Mouse (Mus musculus): ENCODE results near the gene Nup107. TPM values are rescaled to one million over a fixed set of nuclear protein-coding genes. Genes with fewer than 3 reads are reported as not detected.

Nup107 gene
- 12.4 and 13.5 TPM in 2 replicates for polyA plus RNA-seq (2012; rRNA removed)

GRCm38 (mm10) chr10:117792141-117793091 is at the start of gene Nup107:
Nup107 (minus strand) TSS chr10:117792705.

DNA sequence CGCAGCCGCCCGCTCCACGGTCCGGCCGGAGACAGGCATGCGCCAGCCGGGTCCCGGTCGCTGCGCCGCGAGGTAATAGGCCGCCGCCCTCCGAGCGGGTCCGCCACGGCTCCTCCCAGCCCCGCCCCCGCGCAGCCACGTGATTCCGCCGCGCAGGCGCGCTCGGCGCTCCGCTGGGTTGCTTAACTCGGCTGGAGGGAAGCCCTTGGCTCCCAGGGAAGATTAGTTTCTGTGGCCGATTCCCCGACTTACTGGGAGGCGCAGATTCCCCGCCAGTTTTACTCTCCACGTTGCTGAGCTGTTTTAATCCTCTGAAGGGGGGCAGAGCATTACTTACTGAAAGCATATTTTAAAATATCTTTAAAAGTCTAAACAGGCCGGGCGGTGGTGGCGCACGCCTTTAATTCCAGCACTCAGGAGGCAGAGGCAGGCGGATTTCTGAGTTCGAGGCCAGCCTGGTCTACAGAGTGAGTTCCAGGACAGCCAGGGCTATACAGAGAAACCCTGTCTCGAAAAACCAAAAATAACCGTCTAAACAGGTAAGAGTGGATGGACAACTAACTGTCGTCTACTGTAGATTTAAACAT is 46.1 kb downstream of the Nup107 start, which contains the start of gene Slc35e3:
Gene Slc35e3 (minus strand): TSS at position 69 of the 587 bp plus-strand sequence.

GRCm38 (mm10) chr10:117710604-117711141 is 81.8 kb downstream of the Nup107 start, which contains the start of gene Mdm2:
Mdm2 (minus strand) TSS chr10:117710758.

Other genes starting within 250 kb of the Nup107 start
- 6.1 and 11.4 TPM in 2 replicates for gene Cpm, start 163.2 kb downstream of the Nup107 start, polyA plus RNA-seq (2012; rRNA removed)
- gene Mdm2, start 81.9 kb downstream of the Nup107 start, polyA plus RNA-seq (2012; rRNA removed), result 22.5 and 23.6 TPM in 2 replicates
- gene Slc35e3, start 46.3 kb downstream of the Nup107 start, polyA plus RNA-seq (2012; rRNA removed), result 2.6 and 2.9 TPM in 2 replicates
- 48.4 and 49.3 TPM in 2 replicates for gene Rap1b, start 53.3 kb upstream of the Nup107 start, polyA plus RNA-seq (2012; rRNA removed)